8 mouse cellular contexts compared by ENCODE assay signal in the genomic region with DNA sequence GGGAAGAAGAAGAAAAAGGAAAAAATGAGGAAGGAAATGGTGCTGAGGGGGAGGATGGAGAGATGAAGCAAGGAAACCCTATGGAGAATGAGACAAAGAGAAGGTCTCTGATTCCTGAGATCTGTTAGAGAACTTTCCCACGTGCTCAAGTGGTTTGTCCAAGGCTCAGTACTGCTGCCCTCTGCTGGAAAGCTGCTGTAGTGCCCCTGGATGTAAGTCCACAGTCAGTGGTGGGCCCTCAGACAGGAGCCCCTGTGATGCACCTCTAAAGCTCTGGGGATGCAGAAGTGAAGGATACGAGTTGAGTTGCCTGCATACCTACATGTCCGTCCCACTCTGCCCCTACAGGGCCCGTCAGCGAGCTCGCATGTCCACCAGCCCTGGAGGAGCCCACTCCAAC. TPM values are rescaled to one million over a fixed set of nuclear protein-coding genes. Genes with fewer than 3 reads are reported as not detected.
A peak's percentile ranks its signal among the peaks of the same experiment; 100 is the strongest.
DNase-seq lines count a peak whose midpoint lies in the region; ATAC-seq and TF ChIP-seq lines count a peak whose summit lies in the region.
"Had no signal": no experiment of that assay in that cellular context is flagged by ENCODE, and none has a peak within 500 bp of the region (broad histone marks: within the 10 kb centered on the region; RNA-seq: fewer than 3 reads in every experiment).

No protein-coding gene starts in this region.

- no peaks in the 10 kb centered on the region for H3K36me3 ChIP-seq in ES-Bruce4 (ENCODE audit: control insufficient read depth, insufficient read depth, low read length, poor library complexity, severe bottlenecking)
- H3K36me3 ChIP-seq in embryonic facial prominence, embryonic 10.5 days (replicated peaks) = no peaks in the 10 kb centered on the region

- WGBS in embryonic facial prominence, embryonic 10.5 days = 34% methylated on average over 6 of the region's 6 CpGs

- peak; percentile 88 for TF ChIP-seq CTCF in ES-Bruce4 (IDR thresholded peaks at IDR 0.05; ENCODE audit: low read depth, low read length)

- H3K4me1 ChIP-seq in ES-Bruce4 (ENCODE audit: control insufficient read depth, insufficient read depth, low read length) = peaks cover 1% of the 10 kb centered on the region
- peaks cover 2% of the 10 kb centered on the region; the same call in 1 of the 2 replicates for H3K4me1 ChIP-seq in embryonic facial prominence, embryonic 10.5 days

- peak; percentile 79 to 90 for ATAC-seq in hematopoietic stem cell, adult 5-6 weeks (replicated peaks in 1 of 2; ENCODE audit: insufficient read depth in 1 of 2, low FRiP score in 2 of 2, low TSS enrichment in 1 of 2, low read depth in 1 of 2, poor library complexity in 2 of 2, severe bottlenecking in 2 of 2)

- TF ChIP-seq POLR2A in ES-Bruce4 (IDR thresholded peaks at IDR 0.05; ENCODE audit: insufficient read depth, low read length) = no peak

- H3K9ac ChIP-seq in ES-Bruce4 (ENCODE audit: low read depth, poor library complexity, severe bottlenecking) = no peak overlapping the region

- no peak for TF ChIP-seq EP300 in ES-Bruce4 (IDR thresholded peaks at IDR 0.05; ENCODE audit: insufficient read depth, low read depth, low read length)

- no peak overlapping the region for H3K4me3 ChIP-seq in ES-Bruce4 (ENCODE audit: low read depth, low read length)
- H3K4me3 ChIP-seq in embryonic facial prominence, embryonic 10.5 days = no peak overlapping the region

- no peaks in the 10 kb centered on the region; the same call in 1 of the 2 replicates for H3K27me3 ChIP-seq in ES-Bruce4 (ENCODE audit: control insufficient read depth, insufficient read depth, low read length, poor library complexity, severe bottlenecking)
- no peaks in the 10 kb centered on the region for H3K27me3 ChIP-seq in embryonic facial prominence, embryonic 10.5 days (replicated peaks; ENCODE audit: low read depth, poor library complexity, severe bottlenecking)

- no peak overlapping the region for H3K27ac ChIP-seq in ES-Bruce4 (ENCODE audit: insufficient read depth, low read length)
- 0 out of 2 replicates have a peak overlapping the region, but pooled peaks have one; percentile 40 for H3K27ac ChIP-seq in embryonic facial prominence, embryonic 10.5 days (replicated peaks)

- DNase-seq in ZHBTc4 (ENCODE audit: low read depth, low spot score) = peak; percentile 85
- peak; percentile 71 for DNase-seq in embryonic facial prominence, embryonic 10.5 days (ENCODE audit: low spot score)
- DNase-seq in layer of hippocampus, postnatal 36 days = peak; percentile 35 to 54
- peak; percentile 73 for DNase-seq in mesoderm, embryonic 11.5 days (ENCODE audit: low read depth, low spot score)
- DNase-seq in spleen, adult 18-20 months = peak; percentile 45 to 71

- no peaks in the 10 kb centered on the region for H3K9me3 ChIP-seq in ES-Bruce4 (replicated peaks; ENCODE audit: control insufficient read depth, insufficient read depth, low read length, poor library complexity, severe bottlenecking)
- H3K9me3 ChIP-seq in embryonic facial prominence, embryonic 10.5 days = no peaks in the 10 kb centered on the region

RNA-seq across cellular contexts. Expression of a gene that starts 5.5 kb away (rescaled TPM):
- 64.8 and 67.7 TPM in 2 replicates for polyA plus RNA-seq in ES-Bruce4 (2011; ENCODE audit: insufficient read depth, insufficient read length, low read depth, missing spikeins)
- 9.5 and 9.6 TPM in 2 replicates for polyA plus RNA-seq in embryonic facial prominence, embryonic 10.5 days (2016; fragmentation: Nextera tagmentation; extraction: Ambion mirVana)
- 39.8 and 51.0 TPM in 2 replicates for total RNA-seq in hematopoietic stem cell, adult 5-6 weeks (2017)
- 10 to 100 TPM; 46.0 to 50.5 TPM for total RNA-seq in layer of hippocampus, postnatal 36 days (2021)

RNA-seq across cellular contexts. Expression of a gene that starts 34.1 kb away (rescaled TPM):
- polyA plus RNA-seq in ES-Bruce4 (2011; ENCODE audit: insufficient read depth, insufficient read length, low read depth, missing spikeins) = not detected in 2 replicates
- polyA plus RNA-seq in embryonic facial prominence, embryonic 10.5 days (2016; fragmentation: Nextera tagmentation; extraction: Ambion mirVana) = 0.14 TPM in 1 of 2 replicates, not detected in the other
- total RNA-seq in hematopoietic stem cell, adult 5-6 weeks (2017) = 40.1 and 40.4 TPM in 2 replicates
- total RNA-seq in layer of hippocampus, postnatal 36 days (2021) = under 1 TPM in 1 of 2 experiments, not detected in 1; 0.25 TPM
- total RNA-seq: left cerebral cortex, adult 8-10 months had no signal

Comparison
In these comparisons a context has a peak if more than half of its experiments do, and no peak if none do; other contexts are left out.
1. RNA of a gene that starts 34.1 kb away (total RNA-seq): 40.1 to 40.4 TPM in hematopoietic stem cell, adult 5-6 weeks; 0.25 TPM in layer of hippocampus, postnatal 36 days; every median in the first group is over 10 times any median in the second.
2. Peak in every context shown above with its lines, with median percentiles within 50 percentile points of each other: DNase-seq.